Mouse (Mus musculus) hindbrain, embryonic 11.5 days (tissue): ENCODE measurements at regions not wholly inside any gene's neighbourhood (a gene's known extent, or its start where the extent isn't known, plus 50 kb on each side); places are given as distances from the start of the nearest gene placed in this dataset.

Experiments
- ATAC-seq: fragments of 200-750 bp; cut with Nextera tagmentation; 2 replicates; pipeline ENCODE4 v1.8.0; 2017; ENCODE audit warnings: mild to moderate bottlenecking, moderate TSS enrichment, moderate library complexity; ENCODE audit not compliant: low FRiP score
- DNase-seq: peaks from one replicate; pipeline ENCODE4 v3.0.0-alpha.2; 2015; ENCODE audit warnings: low spot score
- H3K27ac ChIP-seq: fragments of 300-500 bp; sonication (generic); 2 replicates; pipeline ENCODE4 v1.5.1; 2014; ENCODE audit warnings: mild to moderate bottlenecking, low read depth, low read length
- H3K27me3 ChIP-seq: fragments of 300-500 bp; sonication (generic); 2 replicates; pipeline ENCODE4 v1.6.1; 2014; ENCODE audit warnings: mild to moderate bottlenecking, low read length, moderate library complexity, mixed read lengths; ENCODE audit not compliant: control insufficient read depth, insufficient read depth
- H3K36me3 ChIP-seq: fragments of 300-500 bp; sonication (generic); 2 replicates; pipeline ENCODE4 v1.6.1; 2014; ENCODE audit warnings: mild to moderate bottlenecking, low read length, moderate library complexity, mixed read lengths; ENCODE audit not compliant: control insufficient read depth, insufficient read depth
- H3K4me1 ChIP-seq: fragments of 300-500 bp; sonication (generic); replicated peaks from 2 replicates; pipeline ENCODE4 v1.6.1; 2014; ENCODE audit warnings: low read length, mixed read lengths; ENCODE audit not compliant: control insufficient read depth, insufficient read depth
- H3K4me2 ChIP-seq: fragments of 300-500 bp; sonication (generic); replicated peaks from 2 replicates; pipeline ENCODE4 v1.6.1; 2014; ENCODE audit warnings: mild to moderate bottlenecking, low read depth, low read length
- H3K4me3 ChIP-seq: fragments of 300-500 bp; sonication (generic); 2 replicates; pipeline ENCODE4 v1.5.1; 2014; ENCODE audit warnings: low read depth, low read length
- H3K9ac ChIP-seq: fragments of 300-500 bp; sonication (generic); 2 replicates; pipeline ENCODE4 v1.6.1; 2014; ENCODE audit warnings: low read depth, low read length
- H3K9me3 ChIP-seq: fragments of 300-500 bp; sonication (generic); 2 replicates; pipeline ENCODE4 v1.6.1; 2016; ENCODE audit warnings: low read length; ENCODE audit not compliant: control insufficient read depth
- WGBS: fragments of 180-500 bp; shearing (Covaris S2); extraction: QIAGEN DNeasy Blood & Tissue Kit; methylation state at CpG from one replicate; pipeline ENCODE4 v1.1.7; 2014; 5-methylcytosine and 5-hydroxymethylcytosine counted together

- no peak overlapping the region for H3K4me3 ChIP-seq
- H3K27me3 ChIP-seq: no peaks in the 10 kb centered on the region
- 30% methylated on average over 4 of the region's 4 CpGs for WGBS
- no peak for ATAC-seq
- H3K9me3 ChIP-seq: no peaks in the 10 kb centered on the region
- DNase-seq: no peak
- no peak overlapping the region for H3K9ac ChIP-seq
- no peak overlapping the region for H3K4me2 ChIP-seq
- no peak overlapping the region for H3K27ac ChIP-seq
- no peaks in the 10 kb centered on the region for H3K36me3 ChIP-seq
- H3K4me1 ChIP-seq: peaks cover 4% of the 10 kb centered on the region; the same call in 1 of the 2 replicates
Measured at GRCm38 (mm10) chr13:60123964-60124363, 53.2 kb downstream of the Gas1 start.

DNA sequence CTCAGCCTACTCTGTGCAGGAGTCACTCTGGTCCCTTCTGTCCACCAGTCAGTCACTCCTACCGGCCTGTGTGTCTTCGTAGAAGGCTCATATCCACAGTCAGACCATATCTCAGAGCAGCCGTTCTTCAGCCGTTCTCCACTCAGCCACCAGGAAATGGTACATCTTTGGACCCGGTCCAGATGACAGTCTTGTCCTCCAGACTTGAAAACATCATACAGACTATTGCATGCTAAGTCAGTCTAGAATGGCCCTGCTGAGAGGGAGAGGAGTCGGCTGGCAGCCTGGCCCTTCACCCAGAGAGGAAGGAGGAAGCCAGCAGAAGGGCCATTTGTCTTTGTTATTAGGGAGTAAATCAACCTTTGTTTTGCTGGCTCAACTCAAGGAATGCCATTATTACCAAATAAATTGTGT is 54.0 kb downstream of the Gas1 start:
- peaks cover 4% of the 10 kb centered on the region; the same call in 1 of the 2 replicates for H3K4me1 ChIP-seq

GRCm38 (mm10) chr13:60122341-60123173 is 54.6 kb downstream of the Gas1 start:
- no peak for ATAC-seq
- Histone ChIP-seq H3K4me1 (peaks cover 4% of the 10 kb centered on the region; the same call in 1 of the 2 replicates), H3K36me3 (no peaks in the 10 kb centered on the region), H3K9ac (no peak overlapping the region), H3K9me3 (no peaks in the 10 kb centered on the region), H3K4me2 (no peak overlapping the region), H3K4me3 (no peak overlapping the region), H3K27me3 (no peaks in the 10 kb centered on the region), H3K27ac (no peak overlapping the region)
- DNase-seq: no peak
- WGBS: 59% methylated on average over 29 of the region's 29 CpGs

More for the DNA sequence above, 54.0 kb downstream of the Gas1 start:
- Histone ChIP-seq H3K4me2 (no peak overlapping the region), H3K9ac (no peak overlapping the region), H3K27me3 (no peaks in the 10 kb centered on the region), H3K4me3 (no peak overlapping the region), H3K27ac (no peak overlapping the region), H3K36me3 (no peaks in the 10 kb centered on the region), H3K9me3 (no peaks in the 10 kb centered on the region)
- 49% methylated on average over 6 of the region's 6 CpGs for WGBS
- DNase-seq (no peak), ATAC-seq (no peak)

DNA sequence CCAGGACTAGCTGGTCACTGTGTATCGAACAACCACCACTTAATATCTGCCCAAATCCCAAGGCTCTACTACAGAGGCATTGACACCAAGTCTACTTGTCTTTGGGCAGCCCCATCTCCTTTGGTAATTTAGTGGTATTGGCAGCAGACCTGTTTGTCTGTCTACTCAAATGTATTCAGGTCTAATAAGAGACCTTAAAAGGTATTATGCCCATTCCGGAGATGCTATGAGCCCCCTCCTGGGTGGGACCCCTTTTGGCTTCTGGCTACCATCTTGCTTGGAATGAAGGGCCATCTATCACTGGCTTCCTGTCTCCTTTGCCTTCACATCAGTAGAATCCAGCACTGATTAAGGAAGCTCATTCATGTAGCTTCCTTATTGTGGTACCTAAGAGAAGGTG is 65.7 kb downstream of the Gas1 start:
- no peak for ATAC-seq
- Histone ChIP-seq H3K4me1 (peaks cover 6% of the 10 kb centered on the region; the same call in 1 of the 2 replicates), H3K9ac (no peak overlapping the region), H3K27me3 (no peaks in the 10 kb centered on the region), H3K9me3 (no peaks in the 10 kb centered on the region), H3K27ac (no peak overlapping the region), H3K4me3 (no peak overlapping the region), H3K36me3 (no peaks in the 10 kb centered on the region), H3K4me2 (no peak overlapping the region)
- DNase-seq: no peak
- WGBS: 91% methylated on average over 2 of the region's 2 CpGs

DNA sequence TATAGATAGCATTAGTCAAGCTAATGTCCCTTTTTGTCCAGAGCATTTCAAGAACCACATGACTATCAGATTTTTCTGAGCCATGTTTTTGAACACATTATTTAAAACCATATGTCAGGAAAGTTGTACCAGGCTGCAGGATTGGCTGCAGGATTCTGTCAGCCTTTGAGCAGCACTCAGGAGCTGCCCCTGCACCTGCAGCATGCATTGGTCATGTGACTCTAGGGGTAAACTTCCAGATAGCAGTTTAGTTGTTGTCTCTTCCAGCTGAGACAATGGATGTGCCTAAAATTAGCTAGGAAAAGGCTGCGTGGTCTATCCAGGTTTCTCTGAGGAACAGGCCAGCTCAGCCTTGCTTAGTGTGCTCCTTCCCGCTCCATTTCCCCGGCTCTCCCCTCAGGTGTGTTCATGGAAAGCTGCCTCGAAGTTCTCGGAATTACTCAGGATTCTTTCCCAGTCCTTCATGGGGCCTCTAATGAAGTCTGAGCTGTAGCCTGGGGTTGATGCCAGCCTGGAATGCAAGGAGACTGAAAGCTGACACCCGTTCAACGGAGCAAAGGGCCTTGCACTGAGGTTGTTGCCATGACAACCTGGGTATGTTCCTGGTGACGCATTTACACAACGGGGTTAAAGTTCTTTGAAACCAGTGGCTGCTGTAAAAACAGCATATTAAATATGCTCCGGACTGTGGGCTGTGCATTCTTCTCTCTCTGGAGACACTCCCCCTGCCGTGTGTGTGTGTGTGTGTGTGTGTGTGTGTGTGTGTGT is 66.9 kb downstream of the Gas1 start:
- under 1% methylated on average over 11 of the region's 11 CpGs for WGBS
- H3K9ac ChIP-seq: no peak overlapping the region
- peak; percentile 90 for ATAC-seq
- peak overlapping the region; percentile 52; the same call in 1 of the 2 replicates for H3K27ac ChIP-seq
- no peaks in the 10 kb centered on the region for H3K27me3 ChIP-seq
- DNase-seq: peak; percentile 86
- no peak overlapping the region for H3K4me2 ChIP-seq
- no peaks in the 10 kb centered on the region for H3K9me3 ChIP-seq
- no peaks in the 10 kb centered on the region for H3K36me3 ChIP-seq
- H3K4me3 ChIP-seq: no peak overlapping the region
- H3K4me1 ChIP-seq: peaks cover 6% of the 10 kb centered on the region; the same call in 1 of the 2 replicates

- Histone ChIP-seq H3K36me3 (no peaks in the 10 kb centered on the region), H3K9me3 (no peaks in the 10 kb centered on the region), H3K4me1 (peaks cover 3% of the 10 kb centered on the region; the same call in 1 of the 2 replicates), H3K27ac (no peak overlapping the region), H3K4me3 (no peak overlapping the region), H3K4me2 (no peak overlapping the region), H3K9ac (no peak overlapping the region), H3K27me3 (no peaks in the 10 kb centered on the region)
- DNase-seq (no peak), ATAC-seq (no peak)
- 92% methylated on average over 9 of the region's 9 CpGs for WGBS
Measured at GRCm38 (mm10) chr13:60105286-60105685, 71.9 kb downstream of the Gas1 start.

GRCm38 (mm10) chr13:60101651-60102050 is 75.5 kb downstream of the Gas1 start:
- H3K4me1 ChIP-seq: no peaks in the 10 kb centered on the region
- H3K4me2 ChIP-seq: no peak overlapping the region
- DNase-seq (no peak), ATAC-seq (no peak)
- H3K36me3 ChIP-seq: no peaks in the 10 kb centered on the region
- H3K9ac ChIP-seq: no peak overlapping the region
- WGBS: 79% methylated on average over 4 of the region's 4 CpGs
- H3K4me3 ChIP-seq: no peak overlapping the region
- H3K27ac ChIP-seq: no peak overlapping the region
- no peaks in the 10 kb centered on the region for H3K27me3 ChIP-seq
- H3K9me3 ChIP-seq: no peaks in the 10 kb centered on the region

DNA sequence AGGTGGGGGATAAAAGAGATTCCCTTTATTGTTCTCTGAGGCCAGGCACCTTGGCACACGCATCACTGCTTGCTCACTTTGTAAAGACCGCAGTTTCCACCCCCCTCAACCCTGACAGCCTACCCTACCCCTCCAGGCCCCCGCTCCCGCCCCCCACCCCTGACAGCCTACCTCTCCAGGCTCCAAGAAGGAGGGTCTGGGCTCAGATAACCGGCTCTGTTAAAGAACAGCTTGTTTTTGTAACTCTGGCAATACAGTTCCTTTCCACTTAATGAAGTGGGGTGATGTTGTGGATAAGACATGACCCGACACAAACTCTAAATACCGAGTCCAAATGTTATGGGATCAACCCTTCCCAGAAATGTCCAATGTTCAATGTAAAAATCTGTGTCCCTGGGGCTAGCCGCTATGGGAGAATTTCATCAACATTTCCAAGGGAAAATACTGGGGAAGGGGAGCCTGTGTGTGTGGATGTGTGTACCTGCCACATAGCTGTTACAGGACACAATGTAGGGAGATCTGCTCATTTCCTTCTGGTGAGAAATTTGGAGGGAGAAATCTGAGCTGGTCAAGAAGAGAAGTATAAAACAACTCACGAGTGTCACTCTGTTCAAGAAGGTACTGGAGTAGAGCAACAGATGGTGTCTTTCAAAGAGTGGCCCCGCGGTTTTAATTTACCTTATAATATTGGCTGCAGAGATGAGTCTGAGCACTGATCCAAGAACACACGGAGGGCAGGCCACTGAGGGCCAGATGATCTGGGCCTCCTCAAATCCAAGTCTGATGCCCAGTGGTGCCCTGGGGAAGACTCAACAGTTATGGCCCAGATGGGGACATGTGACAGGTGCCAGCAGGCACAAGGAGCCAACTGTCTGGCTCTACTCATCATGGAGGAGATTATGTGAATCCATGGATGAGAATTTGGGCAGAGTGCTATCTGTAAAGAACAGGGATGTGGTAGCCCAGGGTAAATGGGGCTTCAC is 76.7 kb downstream of the Gas1 start:
- no peak for DNase-seq
- Histone ChIP-seq H3K9ac (no peak overlapping the region), H3K36me3 (no peaks in the 10 kb centered on the region), H3K27me3 (no peaks in the 10 kb centered on the region), H3K4me1 (no peaks in the 10 kb centered on the region), H3K9me3 (no peaks in the 10 kb centered on the region), H3K27ac (no peak overlapping the region), H3K4me3 (no peak overlapping the region), H3K4me2 (no peak overlapping the region)
- ATAC-seq: no peak
- WGBS: 87% methylated on average over 12 of the region's 12 CpGs
